Mouse (Mus musculus): ENCODE measurements around the gene Serhl. TPM values are rescaled to one million over a fixed set of nuclear protein-coding genes. Genes with fewer than 3 reads are reported as not detected.
A peak's percentile ranks its signal among the peaks of the same experiment; 100 is the strongest.

Gene Serhl
- total RNA-seq, 2 experiments from 2014 or later, result 34.8 to 35.4 TPM

DNA sequence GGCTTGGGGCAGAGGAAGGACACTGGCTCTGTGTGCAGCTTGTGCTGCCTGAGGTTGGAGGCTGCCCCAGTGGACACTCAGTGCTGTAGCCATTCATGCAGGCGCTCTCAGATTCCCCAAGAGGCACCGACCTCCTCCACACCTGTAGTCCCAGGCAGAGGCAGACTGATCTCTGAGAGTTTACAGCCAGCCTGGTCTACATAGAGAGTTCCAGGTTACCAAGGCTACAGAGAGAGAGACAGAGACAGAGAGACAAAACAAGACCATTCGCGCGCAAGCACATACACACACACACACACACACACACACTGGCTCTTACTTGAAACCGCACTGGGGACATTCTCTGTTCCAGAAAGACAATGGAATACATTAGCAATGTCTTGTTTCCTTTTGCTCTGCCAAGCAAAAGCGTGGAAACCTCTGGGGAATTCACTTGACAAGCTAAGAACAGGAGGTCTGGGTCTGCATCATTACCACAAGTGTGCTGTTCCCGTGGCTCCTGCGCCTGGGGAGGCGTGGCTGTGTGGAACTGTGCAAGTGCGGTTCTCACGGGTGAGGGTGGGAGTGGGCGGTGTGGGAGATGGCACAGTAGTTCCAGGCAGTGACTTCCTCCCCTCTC, 5.2 kb upstream of the Serhl start:
- no peak for DNase-seq

DNA sequence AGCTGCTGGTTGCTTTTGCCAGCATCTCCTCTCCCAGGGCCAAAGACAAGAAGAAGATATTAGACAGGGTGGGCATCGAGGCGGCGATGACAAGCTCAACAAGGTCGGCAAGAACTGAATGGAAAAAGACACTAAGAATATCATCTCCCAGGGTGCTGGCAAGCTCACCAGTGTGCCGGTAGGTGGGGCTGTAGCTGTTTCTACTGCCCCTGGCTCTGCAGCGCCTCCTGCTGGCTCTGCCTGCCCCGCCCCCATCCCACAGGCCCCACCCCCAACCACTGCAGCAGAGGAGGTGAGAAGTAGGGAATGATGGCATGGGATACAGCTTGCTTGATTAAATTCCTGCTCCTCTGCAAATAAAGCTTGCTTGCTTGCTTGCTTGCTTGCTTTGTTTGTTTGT, 3.4 kb upstream of the Serhl start:
- DNase-seq, result peak; percentile 62

DNA sequence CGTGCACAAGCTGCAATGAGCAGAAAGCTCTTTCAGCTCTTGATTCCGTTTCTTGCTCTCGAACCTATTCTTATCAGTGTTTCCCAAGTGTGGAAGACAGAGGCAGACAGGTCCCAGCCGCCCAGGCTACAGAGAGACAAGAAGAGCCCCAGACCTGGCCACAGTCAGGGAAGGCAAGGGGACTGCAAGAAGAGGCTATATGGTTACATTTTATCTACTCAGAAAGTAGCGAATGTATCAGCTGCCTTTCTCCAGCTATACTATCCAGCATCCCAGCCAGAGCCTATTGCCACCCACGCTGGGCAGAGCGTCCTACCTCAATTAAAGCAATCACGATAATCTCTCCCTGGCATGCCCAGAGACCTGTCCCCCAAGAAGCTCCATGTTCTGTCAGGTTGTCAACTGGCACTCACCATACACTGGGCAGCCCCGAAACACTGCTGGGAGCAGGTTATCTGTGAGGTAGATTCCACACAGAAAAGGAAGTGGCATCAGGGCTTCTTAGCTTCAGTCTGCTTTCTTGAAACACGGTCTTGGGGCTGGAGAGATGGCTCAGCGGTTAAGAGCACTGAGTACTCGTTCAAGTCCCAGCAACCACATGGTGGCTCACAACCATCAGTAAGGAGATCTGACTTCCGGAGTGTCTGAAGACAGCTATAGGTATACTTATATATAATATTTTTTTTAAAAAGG, 2.5 kb upstream of the Serhl start:
- no peak for DNase-seq

DNA sequence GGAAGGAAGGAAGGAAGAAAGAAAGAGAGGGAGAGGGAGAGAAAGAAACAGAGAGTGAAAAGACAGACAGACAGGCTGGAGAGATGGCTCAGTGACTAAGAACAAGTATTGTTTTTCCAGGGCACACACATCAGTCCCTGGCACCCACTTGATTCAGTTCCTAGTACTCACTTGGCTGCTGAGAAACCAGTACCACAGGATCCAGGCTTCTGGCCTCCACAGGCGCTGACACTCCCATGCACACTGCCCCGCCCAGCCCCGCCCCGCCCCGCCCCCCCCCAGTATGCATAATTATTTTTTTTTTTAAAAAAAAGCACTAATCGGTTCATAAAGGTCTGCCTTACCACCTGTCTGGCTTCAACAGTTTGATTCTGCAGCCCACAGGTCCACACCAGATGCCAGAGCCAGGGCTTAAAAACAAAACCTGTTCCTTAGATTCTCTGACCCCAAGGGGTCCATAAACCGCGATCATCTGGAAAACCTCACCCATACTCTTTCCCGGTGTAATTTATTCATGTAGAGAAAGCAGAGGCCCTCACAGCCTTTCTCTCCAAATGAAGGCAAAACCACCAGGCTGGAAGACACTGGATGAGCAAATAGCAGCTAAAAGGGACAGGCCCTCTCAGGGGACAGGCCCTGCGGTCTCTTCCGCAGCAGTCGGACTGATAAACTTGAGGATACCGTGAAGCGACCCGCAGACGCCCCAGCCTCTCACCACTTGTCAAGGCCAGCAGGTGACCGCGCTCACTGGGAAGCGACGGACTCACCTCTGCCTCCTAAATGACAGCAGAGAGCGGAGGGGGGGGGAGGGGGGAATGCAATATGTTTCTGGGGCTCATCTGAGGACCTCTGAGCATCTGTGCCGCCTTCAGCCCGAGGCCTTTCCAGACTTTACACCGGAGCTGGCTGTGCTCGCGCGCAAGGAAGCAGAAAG, 544 bp upstream of the Serhl start:
- no peak for DNase-seq

DNA sequence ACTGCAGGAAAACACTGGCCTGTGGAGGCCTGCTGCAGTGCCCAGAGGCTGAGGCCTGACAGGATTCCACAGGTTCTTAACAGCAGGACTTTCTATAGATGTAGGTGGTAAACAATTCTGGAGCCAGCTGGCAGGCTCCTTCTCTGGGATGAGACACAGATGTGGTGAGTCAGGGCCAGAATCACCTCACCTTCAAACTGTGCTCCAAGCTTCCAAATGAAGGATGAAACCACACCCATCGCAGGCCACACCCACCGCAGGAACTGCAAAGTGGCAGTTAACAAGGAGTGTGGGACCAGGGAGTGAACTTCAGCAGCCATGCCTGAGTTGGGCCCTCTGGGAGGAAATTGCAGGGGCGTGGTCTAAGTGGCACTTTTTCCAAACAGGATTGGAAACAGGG, 1.6 kb downstream of the Serhl start:
- DNase-seq, result no peak

DNA sequence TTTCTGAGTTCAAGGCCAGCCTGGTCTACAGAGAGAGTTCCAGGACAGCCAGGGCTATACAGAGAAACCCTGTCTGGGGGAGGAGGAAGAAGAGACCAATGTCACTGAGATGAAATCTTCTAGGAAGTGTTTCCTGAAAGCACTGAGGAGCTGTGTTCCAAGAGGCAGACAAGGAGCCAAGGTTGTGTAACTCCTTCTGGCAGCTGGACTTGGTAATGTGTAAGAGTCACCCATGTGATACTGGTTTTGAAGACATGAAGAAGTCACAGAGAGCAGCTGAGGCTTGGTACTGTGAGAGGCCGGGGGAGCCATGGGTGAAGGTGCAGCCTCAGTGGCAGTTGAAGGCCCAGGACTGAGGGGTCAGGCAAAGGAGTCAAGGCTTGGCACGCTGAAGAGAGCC, 4.4 kb downstream of the Serhl start:
- no peak for DNase-seq

DNA sequence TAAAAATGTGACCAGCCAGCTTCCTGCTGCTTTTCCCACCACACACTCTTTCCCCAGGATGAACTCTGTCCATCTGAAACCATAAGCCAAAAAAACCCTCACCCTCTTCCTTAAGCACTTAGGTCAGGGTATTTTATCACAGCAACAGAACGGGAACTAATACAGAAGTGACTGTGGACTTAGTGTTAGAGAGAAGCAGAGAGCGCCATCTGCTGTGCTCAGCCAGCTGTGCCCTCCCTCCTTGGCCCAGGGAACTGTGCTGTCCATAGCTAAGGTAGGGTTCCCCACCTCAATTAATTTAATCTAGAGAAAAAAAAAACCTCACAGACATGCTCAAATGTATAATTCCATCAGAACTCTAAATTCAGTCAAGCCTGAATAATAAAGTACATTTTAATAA, 6.6 kb downstream of the Serhl start:
- no peak for DNase-seq

DNA sequence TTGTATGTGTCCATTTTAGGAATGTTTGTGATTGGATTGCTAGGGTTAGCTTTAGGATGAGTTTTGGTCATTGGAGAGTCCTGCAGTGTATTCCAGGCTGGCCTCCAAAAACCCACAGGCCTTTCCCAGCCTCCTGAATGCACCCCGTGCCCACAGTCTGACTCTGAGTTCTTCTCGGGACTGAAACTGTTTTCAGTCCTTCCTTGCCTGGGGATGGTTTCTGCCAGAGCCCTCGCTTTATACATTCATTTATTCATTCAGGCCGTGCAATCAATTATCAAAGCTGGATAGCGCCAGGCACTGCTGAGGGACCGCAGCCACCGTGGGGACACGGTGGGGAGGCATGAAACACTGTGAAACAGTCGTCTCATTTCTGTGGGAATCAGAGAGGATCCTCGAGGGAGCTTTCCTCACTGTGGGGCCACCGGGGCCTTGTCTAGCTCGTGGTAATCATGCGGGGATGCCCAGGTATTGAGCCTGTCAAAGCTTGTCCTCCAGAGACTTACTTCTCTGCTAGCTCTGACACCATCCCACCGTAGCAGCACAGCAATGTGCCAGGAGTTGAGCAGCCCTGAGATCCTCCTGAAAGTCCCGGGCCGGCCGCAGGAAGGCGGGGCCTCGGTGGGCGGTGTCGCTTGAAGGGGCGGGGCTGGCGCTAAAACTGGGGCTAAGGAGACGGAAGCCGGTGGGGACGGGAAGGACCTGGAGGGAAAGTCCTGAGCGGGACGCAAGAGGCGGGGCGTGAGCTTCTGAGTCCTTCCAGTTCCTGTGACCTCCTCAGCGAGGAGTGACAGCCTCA, 10.4 kb downstream of the Serhl start:
- DNase-seq, result peak; percentile 91

DNA sequence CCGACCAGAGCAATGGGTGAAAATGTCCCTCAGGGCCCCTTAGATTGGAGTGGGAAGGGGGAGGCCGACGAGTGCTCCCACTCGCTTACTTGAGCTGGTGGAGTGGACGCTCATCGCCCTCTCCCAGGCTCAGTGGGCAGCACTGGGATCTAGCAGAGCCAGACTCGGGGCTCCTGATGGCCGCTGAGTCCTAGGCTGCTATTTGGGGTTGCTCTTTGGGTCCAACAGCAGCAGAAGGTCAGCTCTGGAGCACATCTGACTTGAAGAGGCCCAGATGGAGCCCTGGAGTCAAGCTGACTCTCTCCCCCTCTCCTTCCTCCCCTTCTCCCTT, 11.0 kb downstream of the Serhl start:
- DNase-seq, result no peak

DNA sequence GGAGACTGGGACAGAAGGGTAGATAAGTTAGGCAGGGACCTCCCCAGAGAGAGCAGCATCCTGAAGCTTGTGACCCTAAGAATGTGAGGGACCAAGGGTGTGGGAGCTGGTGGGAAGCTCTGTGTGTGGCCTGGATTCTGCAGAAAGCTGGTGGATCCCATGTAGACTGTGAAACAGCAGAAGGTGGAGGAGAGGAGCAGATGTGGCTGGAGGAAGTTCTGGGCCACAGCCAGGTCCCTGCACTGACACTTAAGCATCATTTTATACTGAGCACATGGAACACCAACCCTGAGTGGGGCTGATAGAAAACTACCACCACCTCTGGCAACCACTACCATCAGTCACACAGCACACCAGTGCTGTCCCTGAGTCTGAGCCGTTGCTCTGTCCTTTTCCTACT, 13.8 kb downstream of the Serhl start:
- DNase-seq, result no peak

DNA sequence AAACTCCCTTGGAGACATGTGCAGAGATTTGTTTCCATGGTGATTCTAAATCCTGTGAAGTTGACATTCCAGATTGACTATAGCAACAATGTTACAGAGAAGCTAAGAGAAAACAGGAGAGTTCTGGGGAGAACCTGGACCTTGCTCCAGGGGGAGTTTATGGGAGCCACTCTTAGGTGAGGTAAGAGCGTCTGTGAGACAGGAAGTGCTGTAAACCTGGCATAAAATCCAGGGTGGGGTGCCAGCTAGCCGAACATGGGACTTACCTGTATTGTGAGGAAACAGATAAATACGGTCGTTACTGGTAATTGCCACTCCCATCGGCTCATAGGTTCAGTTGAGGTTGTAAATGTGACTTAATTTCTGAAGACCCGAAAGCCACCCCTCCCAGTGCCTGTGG, 17.1 kb downstream of the Serhl start:
- no peak for DNase-seq

DNA sequence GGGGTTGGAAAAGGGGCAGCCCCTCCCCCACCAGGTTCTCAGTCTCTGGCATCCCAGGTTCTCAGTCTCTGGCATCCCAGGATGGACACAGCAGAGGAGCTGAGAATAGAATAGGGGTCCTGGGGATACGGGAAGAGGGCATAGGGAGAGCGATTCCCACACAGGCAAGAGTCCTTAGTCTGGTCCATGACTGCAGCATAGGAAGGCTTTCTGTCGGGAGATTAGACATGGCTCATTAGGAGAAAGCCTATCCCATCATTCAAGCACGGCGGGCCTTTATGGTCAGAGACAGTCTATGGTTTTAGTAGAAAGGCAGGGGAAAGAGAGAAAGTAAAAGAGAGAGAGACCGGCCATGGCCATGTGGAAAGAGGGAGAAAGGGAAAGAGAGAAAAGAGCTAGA, 18.5 kb downstream of the Serhl start:
- no peak for DNase-seq

DNA sequence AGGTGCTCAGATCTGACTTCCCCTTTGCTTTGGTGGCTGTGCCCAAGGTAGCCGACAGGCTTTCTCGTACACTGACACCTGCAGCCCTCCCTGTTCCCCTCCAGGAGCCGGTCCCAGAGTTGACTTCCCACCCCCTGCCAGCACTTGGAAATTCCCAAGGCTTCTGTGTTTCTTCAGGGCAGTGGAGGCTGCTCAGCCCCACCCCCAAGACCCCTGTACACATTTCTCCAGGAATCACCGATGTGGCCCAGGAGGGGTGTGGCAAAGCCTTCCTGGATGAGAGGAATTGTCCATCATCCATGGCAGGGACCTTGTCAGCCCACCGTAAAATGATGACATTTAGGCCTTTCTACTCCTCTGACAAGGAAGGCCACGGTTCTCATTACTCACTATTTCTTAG, 22.0 kb downstream of the Serhl start:
- no peak for DNase-seq

DNA sequence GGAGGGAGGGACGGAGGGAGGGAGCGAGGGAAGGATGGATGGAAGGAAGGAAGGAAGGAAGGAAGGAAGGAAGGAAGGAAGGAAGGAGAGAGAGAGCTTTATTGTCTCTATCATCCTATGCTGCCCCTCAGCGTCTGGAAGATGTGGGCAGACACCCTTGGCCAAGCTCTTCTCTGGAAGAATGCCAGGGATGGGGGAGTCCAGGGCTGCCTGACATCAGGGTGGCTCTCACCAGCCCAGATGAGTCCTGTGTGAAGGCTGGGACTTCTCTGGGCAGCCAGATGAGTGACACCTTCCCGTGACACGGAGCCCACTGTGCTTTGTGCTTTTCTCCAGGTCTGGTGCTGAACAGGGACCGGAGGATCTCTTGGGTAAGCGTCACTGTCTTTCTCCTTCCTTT, 22.6 kb downstream of the Serhl start:
- DNase-seq, result no peak

DNA sequence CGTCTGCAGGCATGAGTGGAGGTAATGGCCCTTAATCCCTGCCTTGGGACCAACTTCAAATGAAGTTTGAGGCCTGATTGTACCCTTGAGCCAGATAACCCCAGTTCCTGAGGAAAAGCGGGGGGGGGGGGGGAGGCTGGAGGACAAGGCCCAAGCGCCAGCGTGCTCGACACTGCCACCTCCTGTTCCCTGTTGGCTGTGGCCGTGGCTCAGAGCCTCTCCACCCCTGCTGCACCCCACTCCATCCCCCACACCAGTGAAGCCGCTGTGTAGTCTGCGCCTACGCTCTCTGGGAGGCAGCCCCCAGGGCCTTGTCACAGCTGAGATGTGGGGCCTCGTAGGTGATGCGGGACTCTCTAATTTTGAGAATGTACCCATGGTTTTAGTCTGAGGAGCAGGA, 23.6 kb downstream of the Serhl start:
- peak; percentile 84 for DNase-seq

DNA sequence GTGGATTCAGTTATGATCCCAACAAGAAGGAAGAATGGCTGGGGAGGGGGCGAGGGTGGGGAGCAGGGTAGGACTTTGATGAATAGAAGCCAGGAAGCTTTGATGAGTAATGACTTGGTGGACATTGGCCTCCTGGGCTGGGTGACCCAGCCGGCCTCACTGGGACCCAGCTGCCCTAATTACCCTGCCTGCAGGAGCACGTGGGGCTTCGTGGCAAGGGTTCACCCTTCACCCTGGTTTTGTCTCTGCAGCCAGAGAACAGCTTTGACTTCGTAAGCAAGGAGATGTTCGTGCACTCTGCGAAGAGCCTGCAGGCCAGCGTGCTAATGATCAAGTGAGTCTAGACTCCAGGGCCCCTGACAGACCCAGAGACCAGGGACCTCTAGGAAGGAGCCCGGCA, 24.8 kb downstream of the Serhl start:
- DNase-seq, result no peak

DNA sequence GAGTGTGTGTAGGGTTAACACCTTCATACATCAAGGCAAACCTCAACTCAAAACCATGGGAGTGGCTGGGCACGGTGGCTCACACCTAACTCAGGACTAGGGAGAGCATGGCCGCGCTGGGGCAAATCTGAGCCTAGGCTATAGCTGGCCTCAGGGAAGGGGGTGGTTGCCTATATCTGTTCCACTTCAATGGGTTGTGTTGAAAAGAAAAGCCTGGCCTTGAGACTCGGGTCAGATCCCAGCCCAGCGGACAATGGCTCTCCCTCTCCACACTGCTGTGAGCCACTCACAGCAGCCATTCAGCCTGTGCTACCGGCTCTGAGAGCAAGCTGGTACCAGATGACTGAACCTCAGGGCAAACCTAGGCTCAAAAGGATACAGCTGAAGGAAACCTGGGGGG, 25.8 kb downstream of the Serhl start:
- no peak for DNase-seq

DNA sequence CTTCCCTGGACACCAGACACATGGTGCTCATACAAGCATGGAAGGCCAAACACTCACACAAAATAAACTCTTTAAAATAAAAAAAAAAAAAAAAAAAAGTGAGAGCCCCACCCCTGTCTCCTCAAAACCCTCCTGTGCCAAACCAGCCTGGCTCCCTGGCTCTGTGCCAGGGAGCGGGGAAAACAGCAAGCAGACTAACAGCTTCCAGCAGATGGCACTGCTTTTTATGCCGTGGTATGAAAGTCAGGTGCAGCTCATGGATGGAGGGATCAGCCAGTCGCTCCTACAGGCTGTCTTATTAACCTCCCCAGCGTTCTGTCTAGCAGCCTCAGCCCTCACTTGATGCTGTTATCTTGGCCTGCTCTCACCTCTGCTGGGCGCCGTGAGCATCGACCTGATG, 29.1 kb downstream of the Serhl start:
- no peak for DNase-seq

DNA sequence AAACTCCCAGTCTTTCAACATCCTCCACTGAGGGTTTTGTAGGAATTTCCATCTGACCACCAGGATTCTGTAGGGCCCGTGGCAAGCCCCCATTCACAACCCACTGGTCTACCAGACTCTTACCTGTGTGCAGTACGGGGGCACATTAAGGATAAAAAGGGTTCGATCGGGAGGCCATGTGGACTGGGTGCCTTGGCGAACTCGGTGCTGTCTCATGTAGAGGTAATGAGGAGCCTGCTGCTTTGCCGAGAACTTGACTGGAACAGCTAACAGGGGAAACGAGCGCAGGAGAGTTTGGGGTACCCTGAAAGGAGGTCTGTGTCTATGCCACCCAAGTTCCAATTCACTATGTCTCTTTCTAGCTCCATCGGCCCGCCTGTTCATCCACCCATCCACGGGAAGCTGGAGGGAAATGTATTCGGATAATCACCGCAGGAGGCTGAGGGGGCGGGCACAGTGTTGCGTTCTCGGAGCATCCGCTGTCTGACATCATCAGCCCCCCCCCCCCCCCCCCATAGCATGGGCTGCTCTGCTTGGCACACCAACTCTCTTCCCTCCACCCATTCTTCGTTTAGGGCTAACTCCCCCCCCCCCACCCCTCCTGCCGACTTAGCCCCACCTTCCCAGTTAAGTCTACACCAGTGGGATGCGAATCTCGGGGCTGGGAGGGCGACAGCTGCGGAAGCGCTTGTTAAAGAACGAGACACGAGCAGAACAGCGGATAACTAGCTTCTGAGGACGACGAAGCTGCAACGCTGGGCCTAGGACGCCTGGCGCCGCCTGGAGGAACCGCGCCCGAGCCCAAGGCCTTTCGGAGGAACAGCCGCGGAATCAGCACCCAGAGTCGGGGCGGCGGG, 32.6 kb downstream of the Serhl start:
- no peak for DNase-seq

DNA sequence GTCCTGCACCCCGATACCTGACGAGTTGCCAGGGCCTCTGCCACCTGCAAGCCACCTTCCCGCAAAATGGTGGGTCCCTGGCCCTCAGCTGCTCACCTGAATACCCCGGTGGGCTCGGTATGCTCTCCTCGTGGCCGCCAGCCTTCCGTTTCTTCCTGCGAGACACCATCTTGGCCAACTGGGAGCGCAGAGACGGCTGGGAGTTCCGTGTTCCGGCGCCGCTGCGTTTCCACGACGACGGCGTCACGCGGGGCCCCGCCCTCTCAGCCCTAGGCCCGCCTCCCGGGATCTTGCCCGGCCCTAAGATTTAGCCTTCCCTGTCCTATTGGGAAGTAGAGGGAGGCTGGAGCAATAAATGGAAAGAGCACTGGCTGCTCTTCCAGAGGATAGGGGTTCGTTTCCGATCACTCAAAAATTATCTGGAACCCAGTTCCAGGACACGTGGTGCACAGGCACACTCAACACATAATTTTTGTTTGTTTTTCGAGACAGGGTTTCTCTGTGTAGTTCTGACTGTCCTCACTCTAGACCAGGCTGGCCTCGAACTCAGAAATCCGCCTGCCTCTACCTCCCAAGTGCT, 33.4 kb downstream of the Serhl start, which contains the start of gene Rrp7a:
Gene Rrp7a, minus strand, starts transcription at position 236 of the 580 bp plus-strand sequence.
- DNase-seq, result peak; percentile 94

DNA sequence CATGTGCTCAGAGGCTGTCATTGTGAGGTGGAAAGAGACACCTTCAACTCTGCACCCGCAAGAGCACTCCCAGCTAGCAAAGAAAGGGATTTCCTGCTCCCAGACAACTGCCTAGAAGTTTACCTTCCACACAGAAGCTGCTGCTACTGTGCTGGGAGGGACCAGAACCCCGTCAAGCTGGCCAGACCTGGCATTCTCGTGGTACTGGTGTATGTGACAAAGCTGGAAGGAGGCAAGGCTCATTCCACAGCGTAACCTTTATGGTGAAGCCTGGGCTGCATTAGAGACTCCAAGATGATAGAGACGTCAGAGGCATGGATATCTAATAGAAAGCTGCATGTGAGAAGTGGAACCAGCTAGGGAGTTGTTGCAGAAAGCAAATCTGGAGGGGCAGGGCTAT, 35.3 kb downstream of the Serhl start:
- no peak for DNase-seq

Measured in gastrocnemius, postnatal 10 days (tissue).